Mouse (Mus musculus): Measurements from ENCODE around the gene Mfsd9. TPM values are rescaled to one million over a fixed set of nuclear protein-coding genes. Genes with fewer than 3 reads are reported as not detected.

Gene Mfsd9
- polyA plus RNA-seq, 1 experiment from 2014 or later: 7.6 TPM

- no peak overlapping the region for H3K4me3 ChIP-seq (ENCODE audit: low read depth, low read length)
- no peak overlapping the region for H3K27ac ChIP-seq (ENCODE audit: low read depth, low read length)
- no peaks in the 10 kb centered on the region for H3K4me1 ChIP-seq (replicated peaks; ENCODE audit: control insufficient read depth, insufficient read depth, low read length)
- WGBS: 63% methylated on average over 4 of the region's 4 CpGs
- H3K4me2 ChIP-seq (replicated peaks; ENCODE audit: low read depth): no peak overlapping the region
- no peak overlapping the region for H3K9ac ChIP-seq (ENCODE audit: low read depth, low read length)
- no peaks in the 10 kb centered on the region for H3K36me3 ChIP-seq (ENCODE audit: control insufficient read depth, insufficient read depth)
- no peaks in the 10 kb centered on the region for H3K27me3 ChIP-seq (replicated peaks; ENCODE audit: control insufficient read depth, insufficient read depth, low read length)
- ATAC-seq: no peak
- H3K9me3 ChIP-seq (ENCODE audit: control insufficient read depth): no peaks in the 10 kb centered on the region
- no peak for TF ChIP-seq CTCF (IDR thresholded peaks at IDR 0.05; ENCODE audit: low read depth)
Measured at GRCm38 (mm10) chr1:40824517-40824916, 34.0 kb upstream of the Mfsd9 start.

- WGBS: 49% methylated on average over 16 of the region's 16 CpGs
- no peak for TF ChIP-seq CTCF (IDR thresholded peaks at IDR 0.05; ENCODE audit: low read depth)
- Histone ChIP-seq H3K9me3 (ENCODE audit: control insufficient read depth) (no peaks in the 10 kb centered on the region), H3K9ac (ENCODE audit: low read depth, low read length) (no peak overlapping the region), H3K4me1 (replicated peaks; ENCODE audit: control insufficient read depth, insufficient read depth, low read length) (no peaks in the 10 kb centered on the region), H3K27ac (ENCODE audit: low read depth, low read length) (no peak overlapping the region), H3K36me3 (ENCODE audit: control insufficient read depth, insufficient read depth) (no peaks in the 10 kb centered on the region), H3K4me3 (ENCODE audit: low read depth, low read length) (no peak overlapping the region), H3K4me2 (replicated peaks; ENCODE audit: low read depth) (peak overlapping the region; percentile 43), H3K27me3 (replicated peaks; ENCODE audit: control insufficient read depth, insufficient read depth, low read length) (no peaks in the 10 kb centered on the region)
- peak; percentile 59 for ATAC-seq
Measured at GRCm38 (mm10) chr1:40815071-40815845, 24.8 kb upstream of the Mfsd9 start.

DNA sequence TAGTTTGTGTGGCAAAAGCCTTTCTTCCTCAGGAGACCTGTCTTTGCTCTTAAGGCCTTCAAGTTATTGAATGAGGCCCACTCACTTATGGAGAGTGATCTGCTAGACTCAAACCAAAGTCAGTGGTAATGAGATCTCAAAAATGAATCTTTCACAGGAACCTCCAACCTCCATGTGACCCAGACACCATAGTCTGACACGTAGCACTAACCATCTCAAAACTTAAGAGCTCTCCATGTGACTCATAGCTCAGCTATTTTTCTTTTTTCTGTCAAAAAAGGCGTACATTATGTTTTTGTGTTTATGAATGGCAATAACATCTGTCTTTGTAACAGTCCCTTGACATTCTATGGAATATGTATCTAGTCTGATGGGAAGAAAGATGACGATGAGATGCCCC lies 18.2 kb upstream of the Mfsd9 start:
- H3K4me3 ChIP-seq (ENCODE audit: low read depth, low read length): no peak overlapping the region
- H3K27me3 ChIP-seq (replicated peaks; ENCODE audit: control insufficient read depth, insufficient read depth, low read length): no peaks in the 10 kb centered on the region
- no peak overlapping the region for H3K9ac ChIP-seq (ENCODE audit: low read depth, low read length)
- WGBS: 77% methylated on average over 3 of the region's 3 CpGs
- no peaks in the 10 kb centered on the region for H3K9me3 ChIP-seq (ENCODE audit: control insufficient read depth)
- H3K4me2 ChIP-seq (replicated peaks; ENCODE audit: low read depth): no peak overlapping the region
- no peak overlapping the region for H3K27ac ChIP-seq (ENCODE audit: low read depth, low read length)
- no peaks in the 10 kb centered on the region for H3K36me3 ChIP-seq (ENCODE audit: control insufficient read depth, insufficient read depth)
- TF ChIP-seq CTCF (IDR thresholded peaks at IDR 0.05; ENCODE audit: low read depth): no peak
- ATAC-seq: no peak
- no peaks in the 10 kb centered on the region for H3K4me1 ChIP-seq (replicated peaks; ENCODE audit: control insufficient read depth, insufficient read depth, low read length)

DNA sequence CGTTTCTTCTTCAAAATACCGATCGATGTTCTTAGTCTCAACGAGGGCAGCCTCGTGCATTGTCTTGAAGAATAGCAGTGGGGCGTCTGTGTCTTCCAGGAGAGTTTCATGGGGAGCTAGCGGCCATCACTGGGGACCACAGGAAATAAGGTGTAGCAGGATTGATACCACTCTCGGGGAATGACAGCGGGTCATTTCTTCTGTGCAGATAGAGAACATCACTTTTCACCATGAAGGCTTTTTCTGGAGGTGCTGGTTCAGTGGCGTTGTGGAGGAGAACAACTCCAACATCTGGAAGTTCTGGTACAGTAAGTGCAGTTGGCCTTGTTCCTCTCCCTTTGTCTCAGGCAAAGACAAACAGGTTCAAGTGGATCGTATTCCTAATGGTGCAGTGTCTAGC lies 15.4 kb upstream of the Mfsd9 start:
- Histone ChIP-seq H3K27ac (ENCODE audit: low read depth, low read length) (no peak overlapping the region), H3K4me3 (ENCODE audit: low read depth, low read length) (no peak overlapping the region), H3K9me3 (ENCODE audit: control insufficient read depth) (no peaks in the 10 kb centered on the region), H3K36me3 (ENCODE audit: control insufficient read depth, insufficient read depth) (no peaks in the 10 kb centered on the region), H3K27me3 (replicated peaks; ENCODE audit: control insufficient read depth, insufficient read depth, low read length) (no peaks in the 10 kb centered on the region), H3K4me1 (replicated peaks; ENCODE audit: control insufficient read depth, insufficient read depth, low read length) (no peaks in the 10 kb centered on the region), H3K9ac (ENCODE audit: low read depth, low read length) (no peak overlapping the region), H3K4me2 (replicated peaks; ENCODE audit: low read depth) (no peak overlapping the region)
- no peak for TF ChIP-seq CTCF (IDR thresholded peaks at IDR 0.05; ENCODE audit: low read depth)
- WGBS: 88% methylated on average over 11 of the region's 11 CpGs
- no peak for ATAC-seq

- TF ChIP-seq CTCF (IDR thresholded peaks at IDR 0.05; ENCODE audit: low read depth): no peak
- Histone ChIP-seq H3K4me2 (replicated peaks; ENCODE audit: low read depth) (no peak within 1 kb of the TSS), H3K9ac (ENCODE audit: low read depth, low read length) (no peak within 1 kb of the TSS), H3K4me3 (ENCODE audit: low read depth, low read length) (no peak within 1 kb of the TSS), H3K9me3 (ENCODE audit: control insufficient read depth) (no peaks in the 10 kb centered on the region), H3K36me3 (ENCODE audit: control insufficient read depth, insufficient read depth) (no peaks in the 10 kb centered on the region), H3K4me1 (replicated peaks; ENCODE audit: control insufficient read depth, insufficient read depth, low read length) (no peaks in the 10 kb centered on the region), H3K27ac (ENCODE audit: low read depth, low read length) (no peak within 1 kb of the TSS), H3K27me3 (replicated peaks; ENCODE audit: control insufficient read depth, insufficient read depth, low read length) (no peaks in the 10 kb centered on the region)
- no peak for ATAC-seq
- WGBS: 76% methylated on average over 9 of the region's 9 CpGs
Measured at GRCm38 (mm10) chr1:40805351-40805750, 14.9 kb upstream of the Mfsd9 start, which contains the start of gene Tmem182. Tmem182 (plus strand) TSS chr1:40805601.

- no peaks in the 10 kb centered on the region for H3K4me1 ChIP-seq (replicated peaks; ENCODE audit: control insufficient read depth, insufficient read depth, low read length)
- H3K4me2 ChIP-seq (replicated peaks; ENCODE audit: low read depth): no peak overlapping the region
- no peak for ATAC-seq
- H3K36me3 ChIP-seq (ENCODE audit: control insufficient read depth, insufficient read depth): no peaks in the 10 kb centered on the region
- WGBS: 91% methylated on average over 12 of the region's 12 CpGs
- no peak overlapping the region for H3K4me3 ChIP-seq (ENCODE audit: low read depth, low read length)
- H3K9me3 ChIP-seq (ENCODE audit: control insufficient read depth): no peaks in the 10 kb centered on the region
- no peaks in the 10 kb centered on the region for H3K27me3 ChIP-seq (replicated peaks; ENCODE audit: control insufficient read depth, insufficient read depth, low read length)
- H3K27ac ChIP-seq (ENCODE audit: low read depth, low read length): no peak overlapping the region
- no peak for TF ChIP-seq CTCF (IDR thresholded peaks at IDR 0.05; ENCODE audit: low read depth)
- H3K9ac ChIP-seq (ENCODE audit: low read depth, low read length): no peak overlapping the region
Measured at GRCm38 (mm10) chr1:40804118-40804517, 13.6 kb upstream of the Mfsd9 start.
